9 mouse cellular contexts compared by ENCODE assay signal in the genomic region with DNA sequence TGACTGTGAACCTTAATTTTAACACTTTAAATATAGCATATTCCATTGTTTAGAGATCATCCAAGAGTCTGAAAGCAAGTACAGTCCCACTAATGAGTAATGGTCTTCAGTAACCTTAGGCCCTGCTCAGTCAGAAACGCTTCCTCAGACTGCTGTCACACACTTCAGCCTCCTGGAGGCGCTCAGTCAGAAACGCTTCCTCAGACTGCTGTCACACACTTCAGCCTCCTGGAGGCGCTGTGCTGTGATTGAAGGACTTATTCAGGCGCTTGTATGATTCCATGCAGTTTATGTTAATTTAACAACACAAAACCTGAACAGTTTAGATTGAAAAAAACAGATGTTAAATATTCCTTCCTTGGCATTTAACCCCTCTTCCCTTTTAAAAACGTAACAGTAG. TPM values are rescaled to one million over a fixed set of nuclear protein-coding genes. Genes with fewer than 3 reads are reported as not detected.
DNase-seq lines count a peak whose midpoint lies in the region; ATAC-seq and TF ChIP-seq lines count a peak whose summit lies in the region.
"Had no signal": no experiment of that assay in that cellular context is flagged by ENCODE, and none has a peak within 500 bp of the region (broad histone marks: within the 10 kb centered on the region; RNA-seq: fewer than 3 reads in every experiment).

No protein-coding gene starts in this region.

- ATAC-seq in liver, embryonic 14.5 days (ENCODE audit: insufficient read depth), result no peak
- no peak for ATAC-seq in liver, embryonic 11.5 days (replicated peaks; ENCODE audit: low FRiP score)
- peak; percentile 85 for ATAC-seq in megakaryocyte-erythroid progenitor cell, adult 5-6 weeks (replicated peaks; ENCODE audit: low FRiP score, low TSS enrichment, poor library complexity, severe bottlenecking)
- ATAC-seq: midbrain, embryonic 13.5 days had no signal

- no peak overlapping the region for H3K9ac ChIP-seq in liver, embryonic 14.5 days (replicated peaks)
- H3K9ac ChIP-seq in liver, embryonic 11.5 days (ENCODE audit: low read depth, low read length), result no peak overlapping the region
- H3K9ac ChIP-seq in CH12.LX (ENCODE audit: insufficient read depth, low read depth), result no peak overlapping the region
- H3K9ac ChIP-seq: midbrain, embryonic 13.5 days had no signal

- no peak overlapping the region for H3K4me2 ChIP-seq in liver, embryonic 14.5 days (ENCODE audit: low read depth)
- no peak overlapping the region for H3K4me2 ChIP-seq in liver, embryonic 11.5 days
- no peak overlapping the region for H3K4me2 ChIP-seq in CH12.LX (ENCODE audit: insufficient read depth, low read depth, poor library complexity, severe bottlenecking)
- H3K4me2 ChIP-seq: midbrain, embryonic 13.5 days had no signal

- dilution Hi-C loops in CH12.LX (cut with MboI; ENCODE audit: extremely low pct_ligation_motif_present, extremely low pct_unique_long_range_greater_than_20kb, low sequenced_read_pairs), result no loop called here

- no peak for TF ChIP-seq EP300 in liver, embryonic 14.5 days (IDR thresholded peaks at IDR 0.05; ENCODE audit: low read depth)
- no peak for TF ChIP-seq EP300 in CH12.LX (IDR thresholded peaks at IDR 0.05; ENCODE audit: low read length)

- H3K9me3 ChIP-seq in liver, embryonic 14.5 days (ENCODE audit: control insufficient read depth, low read length), result no peaks in the 10 kb centered on the region
- H3K9me3 ChIP-seq in liver, embryonic 11.5 days (ENCODE audit: control insufficient read depth, low read length), result no peaks in the 10 kb centered on the region
- no peaks in the 10 kb centered on the region for H3K9me3 ChIP-seq in CH12.LX (replicated peaks; ENCODE audit: low read length)
- H3K9me3 ChIP-seq: midbrain, embryonic 13.5 days had no signal

- H3K36me3 ChIP-seq in liver, embryonic 14.5 days (replicated peaks; ENCODE audit: control insufficient read depth, insufficient read depth, low read depth), result peaks cover 5% of the 10 kb centered on the region
- H3K36me3 ChIP-seq in liver, embryonic 11.5 days (ENCODE audit: control insufficient read depth, insufficient read depth, low read length), result peaks cover 39% of the 10 kb centered on the region
- peaks cover 49 to 81% of the 10 kb centered on the region in 2 experiments for H3K36me3 ChIP-seq in CH12.LX (replicated peaks in 1 of 2; ENCODE audit: control insufficient read depth in 1 of 2, insufficient read depth in 1 of 2, low read length in 1 of 2)

- no peaks in the 10 kb centered on the region for H3K4me1 ChIP-seq in liver, embryonic 14.5 days (replicated peaks; ENCODE audit: control insufficient read depth in 2 of 2, insufficient read depth in 2 of 2, low read length in 1 of 2)
- H3K4me1 ChIP-seq in liver, embryonic 11.5 days (replicated peaks; ENCODE audit: control insufficient read depth, insufficient read depth, low read length), result no peaks in the 10 kb centered on the region
- no peaks in the 10 kb centered on the region for H3K4me1 ChIP-seq in CH12.LX (ENCODE audit: control insufficient read depth in 1 of 2, insufficient read depth in 2 of 2)
- H3K4me1 ChIP-seq: midbrain, embryonic 13.5 days had no signal

- TF ChIP-seq RAD21 in CH12.LX (IDR thresholded peaks at IDR 0.05; ENCODE audit: low read depth, low read length), result no peak

- H3K79me2 ChIP-seq in CH12.LX (replicated peaks; ENCODE audit: control insufficient read depth, extremely low read depth, insufficient read depth, poor library complexity, severe bottlenecking), result no peaks in the 10 kb centered on the region

- no peak overlapping the region for H3K27ac ChIP-seq in liver, embryonic 14.5 days
- H3K27ac ChIP-seq in liver, embryonic 11.5 days (ENCODE audit: low read depth, low read length), result no peak overlapping the region
- no peak overlapping the region for H3K27ac ChIP-seq in CH12.LX (ENCODE audit: insufficient read depth, low read depth)
- H3K27ac ChIP-seq: midbrain, embryonic 13.5 days had no signal

- intact Hi-C loops in left cerebral cortex, postnatal 36 days (cut with DNase I), result no loop called here

- no peak overlapping the region for H3K4me3 ChIP-seq in liver, embryonic 14.5 days (ENCODE audit: insufficient read depth in 1 of 2, low read depth in 2 of 2, low read length in 2 of 2)
- no peak overlapping the region for H3K4me3 ChIP-seq in liver, embryonic 11.5 days (ENCODE audit: low read depth, low read length)
- no peak overlapping the region for H3K4me3 ChIP-seq in CH12.LX (replicated peaks in 1 of 3; ENCODE audit: low read depth in 2 of 3, low read length in 2 of 3, poor library complexity in 1 of 3)
- H3K4me3 ChIP-seq: midbrain, embryonic 13.5 days had no signal

- no peak for TF ChIP-seq POLR2A in CH12.LX (IDR thresholded peaks at IDR 0.05; ENCODE audit: low read depth, low read length)

- 77% methylated on average over 6 of the region's 6 CpGs for WGBS in liver, embryonic 14.5 days (ENCODE audit: insufficient replicate concordance)
- 76% methylated on average over 6 of the region's 6 CpGs for WGBS in liver, embryonic 11.5 days

- TF ChIP-seq CTCF in liver, embryonic 14.5 days (IDR thresholded peaks at IDR 0.05; ENCODE audit: low read depth), result peak; percentile 60
- peak; percentile 33 to 76; a peak in 3 of 4 replicates for TF ChIP-seq CTCF in CH12.LX (conservative IDR thresholded peaks at IDR 0.05 in 1 of 2, IDR thresholded peaks at IDR 0.05 in 1 of 2; ENCODE audit: low read depth in 2 of 2, low read length in 2 of 2)

- in situ Hi-C loops in CH12.LX (cut with MboI; ENCODE audit: low pct_ligation_motif_present, low pct_unique_long_range_greater_than_20kb, low sequenced_read_pairs), result no loop called here

- H3K27me3 ChIP-seq in liver, embryonic 14.5 days (ENCODE audit: control insufficient read depth, insufficient read depth, low read length), result no peaks in the 10 kb centered on the region
- no peaks in the 10 kb centered on the region for H3K27me3 ChIP-seq in liver, embryonic 11.5 days (replicated peaks; ENCODE audit: control insufficient read depth, insufficient read depth, low read length)
- H3K27me3 ChIP-seq in CH12.LX (replicated peaks), result no peaks in the 10 kb centered on the region
- H3K27me3 ChIP-seq: midbrain, embryonic 13.5 days had no signal

- DNase-seq in liver, embryonic 14.5 days (ENCODE audit: low read depth in 3 of 3, low spot score in 3 of 3), result no peak
- no peak for DNase-seq in liver, embryonic 11.5 days (ENCODE audit: low spot score)
- DNase-seq in CH12.LX (ENCODE audit: extremely low read depth), result peak; percentile 51
- DNase-seq in T-cell, adult 2 months (ENCODE audit: low spot score), result peak; percentile 39
- no peak for DNase-seq in left cerebral cortex, postnatal 36 days (ENCODE audit: low spot score in 2 of 2)
- DNase-seq in adrenal gland, adult 18-20 months (ENCODE audit: low spot score in 2 of 2), result no peak
- DNase-seq: heart, postnatal 36 days had no signal

RNA-seq across cellular contexts. Expression of a gene that starts 6.0 kb away (rescaled TPM):
- polyA plus RNA-seq in liver, embryonic 14.5 days (2012; rRNA removed), result 0.11 TPM in 1 of 2 replicates, not detected in the other
- not detected in 2 replicates for polyA plus RNA-seq in liver, embryonic 14.5 days (2014; fragmentation: Nextera tagmentation; extraction: Ambion mirVana)
- 0.47 TPM in 1 of 2 replicates, not detected in the other for polyA plus RNA-seq in liver, embryonic 11.5 days (2014; fragmentation: Nextera tagmentation; extraction: Ambion mirVana)
- total RNA-seq in CH12.LX (2012; rRNA removed) (not detected in 2 replicates), CH12.LX (2014; rRNA removed) (not detected in 2 replicates)
- not detected in 2 replicates for polyA plus RNA-seq in CH12.LX (2012; ENCODE audit: insufficient read length, low read depth)
- not detected in 2 replicates for total RNA-seq in megakaryocyte-erythroid progenitor cell, adult 5-6 weeks (2014; fragmentation: Nextera tagmentation)
- 4.9 TPM in 1 of 2 replicates, not detected in the other for total RNA-seq in megakaryocyte-erythroid progenitor cell, adult 5-6 weeks (2017)
- not detected for total RNA-seq in left cerebral cortex, postnatal 36 days (2021)
- 1 to 10 TPM in 1 of 2 experiments, not detected in 1; 2.7 TPM for total RNA-seq in adrenal gland, adult 18-20 months (2021)
- total RNA-seq: heart, postnatal 36 days had no signal
- polyA plus RNA-seq: midbrain, embryonic 13.5 days had no signal

RNA-seq across cellular contexts. Expression of a gene that starts 16.5 kb away (rescaled TPM):
- polyA plus RNA-seq in liver, embryonic 14.5 days (2012; rRNA removed), result 13.5 and 14.7 TPM in 2 replicates
- polyA plus RNA-seq in liver, embryonic 14.5 days (2014; fragmentation: Nextera tagmentation; extraction: Ambion mirVana), result 16.0 and 16.9 TPM in 2 replicates
- polyA plus RNA-seq in liver, embryonic 11.5 days (2014; fragmentation: Nextera tagmentation; extraction: Ambion mirVana), result 93.5 and 95.5 TPM in 2 replicates
- 31.8 and 36.8 TPM in 2 replicates for total RNA-seq in CH12.LX (2012; rRNA removed)
- total RNA-seq in CH12.LX (2014; rRNA removed), result 41.4 and 49.1 TPM in 2 replicates
- polyA plus RNA-seq in CH12.LX (2012; ENCODE audit: insufficient read length, low read depth), result 34.0 and 36.1 TPM in 2 replicates
- total RNA-seq in megakaryocyte-erythroid progenitor cell, adult 5-6 weeks (2014; fragmentation: Nextera tagmentation), result 92.4 and 94.8 TPM in 2 replicates
- 42.8 and 85.8 TPM in 2 replicates for total RNA-seq in megakaryocyte-erythroid progenitor cell, adult 5-6 weeks (2017)
- total RNA-seq in left cerebral cortex, postnatal 36 days (2021), result 100 to 1,000 TPM in 1 of 2 experiments, 10 to 100 TPM in 1; 76.1 to 145 TPM
- total RNA-seq in adrenal gland, adult 18-20 months (2021), result 10 to 100 TPM; 40.3 to 56.3 TPM

RNA-seq across cellular contexts. Expression of a gene that starts 17.7 kb away (rescaled TPM):
- polyA plus RNA-seq in liver, embryonic 14.5 days (2012; rRNA removed), result 4.7 and 6.2 TPM in 2 replicates
- 10.5 and 10.7 TPM in 2 replicates for polyA plus RNA-seq in liver, embryonic 14.5 days (2014; fragmentation: Nextera tagmentation; extraction: Ambion mirVana)
- 24.8 and 25.9 TPM in 2 replicates for polyA plus RNA-seq in liver, embryonic 11.5 days (2014; fragmentation: Nextera tagmentation; extraction: Ambion mirVana)
- 5.2 and 7.1 TPM in 2 replicates for total RNA-seq in CH12.LX (2012; rRNA removed)
- 8.1 and 8.6 TPM in 2 replicates for total RNA-seq in CH12.LX (2014; rRNA removed)
- 8.5 and 8.7 TPM in 2 replicates for polyA plus RNA-seq in CH12.LX (2012; ENCODE audit: insufficient read length, low read depth)
- 29.8 and 33.8 TPM in 2 replicates for total RNA-seq in megakaryocyte-erythroid progenitor cell, adult 5-6 weeks (2014; fragmentation: Nextera tagmentation)
- 12.4 and 21.9 TPM in 2 replicates for total RNA-seq in megakaryocyte-erythroid progenitor cell, adult 5-6 weeks (2017)
- total RNA-seq in left cerebral cortex, postnatal 36 days (2021), result 10 to 100 TPM; 21.5 to 22.0 TPM
- 10 to 100 TPM; 18.1 to 18.6 TPM for total RNA-seq in adrenal gland, adult 18-20 months (2021)

RNA-seq across cellular contexts. Expression of a gene that starts 23.5 kb away (rescaled TPM):
- polyA plus RNA-seq in liver, embryonic 14.5 days (2012; rRNA removed), result 17.7 and 22.0 TPM in 2 replicates
- 37.7 and 39.4 TPM in 2 replicates for polyA plus RNA-seq in liver, embryonic 14.5 days (2014; fragmentation: Nextera tagmentation; extraction: Ambion mirVana)
- polyA plus RNA-seq in liver, embryonic 11.5 days (2014; fragmentation: Nextera tagmentation; extraction: Ambion mirVana), result 57.7 and 66.8 TPM in 2 replicates
- total RNA-seq in CH12.LX (2012; rRNA removed) (12.8 and 14.1 TPM in 2 replicates), CH12.LX (2014; rRNA removed) (10.7 and 12.9 TPM in 2 replicates)
- polyA plus RNA-seq in CH12.LX (2012; ENCODE audit: insufficient read length, low read depth), result 8.7 TPM in 2 replicates
- total RNA-seq in megakaryocyte-erythroid progenitor cell, adult 5-6 weeks (2014; fragmentation: Nextera tagmentation), result 14.1 and 15.5 TPM in 2 replicates
- 34.3 and 40.4 TPM in 2 replicates for total RNA-seq in megakaryocyte-erythroid progenitor cell, adult 5-6 weeks (2017)
- 100 to 1,000 TPM; 106 to 124 TPM for total RNA-seq in left cerebral cortex, postnatal 36 days (2021)
- 100 to 1,000 TPM; 114 to 221 TPM for total RNA-seq in adrenal gland, adult 18-20 months (2021)

RNA-seq across cellular contexts. Expression of a gene that starts 49.4 kb away (rescaled TPM):
- 91.4 and 135 TPM in 2 replicates for polyA plus RNA-seq in liver, embryonic 14.5 days (2012; rRNA removed)
- polyA plus RNA-seq in liver, embryonic 14.5 days (2014; fragmentation: Nextera tagmentation; extraction: Ambion mirVana), result 440 and 462 TPM in 2 replicates
- polyA plus RNA-seq in liver, embryonic 11.5 days (2014; fragmentation: Nextera tagmentation; extraction: Ambion mirVana), result 741 and 785 TPM in 2 replicates
- 462 and 546 TPM in 2 replicates for total RNA-seq in CH12.LX (2012; rRNA removed)
- 137 and 146 TPM in 2 replicates for total RNA-seq in CH12.LX (2014; rRNA removed)
- polyA plus RNA-seq in CH12.LX (2012; ENCODE audit: insufficient read length, low read depth), result 408 and 446 TPM in 2 replicates
- 665 and 676 TPM in 2 replicates for total RNA-seq in megakaryocyte-erythroid progenitor cell, adult 5-6 weeks (2014; fragmentation: Nextera tagmentation)
- total RNA-seq in megakaryocyte-erythroid progenitor cell, adult 5-6 weeks (2017), result 44.6 and 66.9 TPM in 2 replicates
- 10 to 100 TPM; 55.8 to 66.0 TPM for total RNA-seq in left cerebral cortex, postnatal 36 days (2021)
- total RNA-seq in adrenal gland, adult 18-20 months (2021), result 100 to 1,000 TPM; 115 to 384 TPM

Comparison
In these comparisons a context has a peak if more than half of its experiments do, and no peak if none do; other contexts are left out.
1. DNase-seq: peak in CH12.LX (single experiment) and T-cell, adult 2 months (single experiment); none in liver, embryonic 14.5 days (0 of 3), liver, embryonic 11.5 days (single experiment), left cerebral cortex, postnatal 36 days (0 of 2) and adrenal gland, adult 18-20 months (0 of 2).